Mouse (Mus musculus): Measurements from ENCODE around the gene H2-Oa. TPM values are rescaled to one million over a fixed set of nuclear protein-coding genes. Genes with fewer than 3 reads are reported as not detected.

Gene H2-Oa
- polyA plus RNA-seq, 1 experiment from 2014 or later = 0.82 TPM

DNA sequence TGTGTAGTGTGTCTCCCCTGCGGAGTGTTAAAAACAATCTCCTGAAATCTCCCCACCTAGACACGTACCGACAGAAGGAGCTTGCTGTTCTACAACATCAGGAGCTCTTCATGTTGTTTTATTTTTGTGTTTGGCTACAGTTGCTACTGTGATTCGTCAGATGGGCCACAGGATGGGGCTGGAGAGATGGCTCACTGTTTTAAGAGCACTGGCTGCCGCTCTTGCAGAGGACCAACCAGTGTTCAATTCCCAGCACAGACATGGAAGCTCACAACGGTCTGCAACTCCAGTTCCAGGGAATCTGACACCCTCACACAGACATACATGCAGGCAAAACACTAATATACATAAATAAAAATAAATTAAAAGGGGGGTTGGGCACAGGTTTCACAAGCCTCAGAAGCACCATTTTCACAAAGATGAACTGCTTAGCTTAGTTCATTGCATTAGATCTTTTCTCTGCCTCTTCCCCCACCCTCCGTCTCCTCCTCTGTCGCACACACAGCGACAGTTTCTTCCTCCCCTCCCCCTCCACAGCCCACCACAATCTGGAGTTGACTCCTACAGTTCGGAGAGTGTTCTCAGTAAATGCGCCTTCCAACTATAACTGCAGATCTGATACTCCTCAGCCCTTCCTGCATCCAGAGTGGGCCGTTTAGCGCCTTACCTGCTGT is 36.3 kb downstream of the H2-Oa start:
- H3K27ac ChIP-seq = no peak overlapping the region
- no peak for DNase-seq (ENCODE audit: low spot score)
- no peaks in the 10 kb centered on the region for H3K9me3 ChIP-seq
- WGBS = 22% methylated on average over 13 of the region's 13 CpGs
- peaks cover 17% of the 10 kb centered on the region for H3K27me3 ChIP-seq (ENCODE audit: insufficient read depth, poor library complexity, severe bottlenecking)
- peaks cover 7% of the 10 kb centered on the region; the same call in 1 of the 2 replicates for H3K36me3 ChIP-seq
- H3K4me1 ChIP-seq (replicated peaks) = peaks cover 37% of the 10 kb centered on the region
- peak overlapping the region; percentile 32 for H3K4me3 ChIP-seq

DNA sequence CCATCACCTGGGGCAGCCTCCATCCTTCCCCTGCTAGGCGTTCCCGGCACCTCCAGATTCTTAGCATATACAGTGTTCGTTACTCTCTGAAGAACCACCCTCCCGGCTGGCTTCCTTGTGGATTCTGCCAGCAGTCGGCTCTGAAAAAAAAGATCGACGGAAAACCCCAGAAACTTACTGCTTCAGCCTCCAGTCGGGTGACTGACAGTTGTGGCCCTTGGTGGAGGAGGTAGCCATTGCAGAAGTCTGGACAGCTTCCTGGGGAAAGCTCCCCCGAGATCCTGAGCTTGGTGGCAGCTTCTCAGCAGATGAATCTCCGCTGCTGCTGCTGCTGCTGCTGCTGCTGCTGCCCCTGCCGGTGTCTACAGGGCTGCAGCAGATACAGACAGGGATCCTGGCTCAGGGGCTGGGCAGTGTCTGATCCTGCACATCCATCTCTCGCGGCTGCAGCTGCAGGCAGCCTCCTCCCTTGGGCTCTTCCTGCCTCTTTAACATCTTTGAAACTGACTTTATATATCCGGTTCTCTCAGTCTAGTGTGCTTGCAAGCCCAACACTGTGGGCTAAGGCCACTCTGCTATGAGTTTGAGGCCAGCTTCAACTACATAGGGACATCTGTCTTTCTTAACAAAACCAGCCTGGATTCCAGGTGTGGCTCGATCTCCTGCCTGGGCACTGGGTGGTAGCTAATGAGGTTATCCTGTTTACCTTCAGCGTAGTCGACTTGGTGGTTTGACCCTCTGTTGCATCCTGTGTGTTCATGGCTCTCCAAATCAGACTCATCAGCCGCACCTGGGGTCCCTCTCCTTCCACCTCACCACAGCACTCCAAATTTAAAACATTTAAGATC is 37.0 kb downstream of the H2-Oa start:
- H3K36me3 ChIP-seq = peaks cover 7% of the 10 kb centered on the region; the same call in 1 of the 2 replicates
- H3K4me3 ChIP-seq = peak overlapping the region; percentile 32
- H3K4me1 ChIP-seq (replicated peaks) = peaks cover 29% of the 10 kb centered on the region
- peaks cover 17% of the 10 kb centered on the region for H3K27me3 ChIP-seq (ENCODE audit: insufficient read depth, poor library complexity, severe bottlenecking)
- 23% methylated on average over 18 of the region's 18 CpGs for WGBS
- no peak overlapping the region for H3K27ac ChIP-seq
- H3K9me3 ChIP-seq = no peaks in the 10 kb centered on the region
- no peak for DNase-seq (ENCODE audit: low spot score)

DNA sequence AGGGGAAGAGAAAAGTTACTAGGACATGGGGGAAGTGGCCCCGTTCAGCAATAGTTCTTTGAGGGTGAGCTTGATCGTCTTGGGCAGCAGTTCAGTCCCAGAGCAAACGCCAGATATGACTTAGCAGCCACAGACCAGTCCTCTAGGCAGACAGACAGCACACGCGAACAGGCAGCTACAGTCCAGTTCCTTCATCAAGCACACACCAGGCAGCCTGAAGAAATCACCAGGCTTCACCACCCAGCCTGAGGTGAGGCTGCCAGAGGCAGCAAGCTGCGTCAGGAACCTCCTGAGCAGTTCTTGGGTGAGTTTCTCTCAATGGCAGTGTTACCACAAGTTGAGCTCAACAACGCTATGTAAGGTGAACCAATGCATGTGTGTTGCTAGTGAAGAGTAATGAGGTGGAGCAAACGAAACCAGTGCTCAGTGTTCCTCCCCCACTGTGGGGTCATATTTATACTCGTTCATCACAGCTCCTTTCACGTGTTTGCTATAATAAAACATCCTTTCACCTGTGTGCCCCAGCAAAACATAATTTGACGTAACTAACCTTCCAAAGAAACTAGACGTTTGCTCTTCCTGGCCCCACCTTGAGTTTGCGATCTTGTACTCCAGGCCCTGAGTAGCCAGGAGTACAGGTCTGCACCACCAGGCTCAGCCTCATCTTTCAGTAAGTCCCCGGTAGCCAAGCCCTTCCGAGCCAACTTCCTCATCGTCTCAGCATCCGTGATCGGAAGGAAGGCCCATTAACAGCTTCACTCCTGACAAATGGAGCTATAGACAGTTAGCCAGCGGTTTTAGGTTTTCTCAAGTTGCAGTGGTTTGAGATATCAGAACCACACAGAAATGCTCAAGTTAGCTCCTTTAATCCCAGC is 38.2 kb downstream of the H2-Oa start:
- H3K36me3 ChIP-seq = peaks cover 7% of the 10 kb centered on the region; the same call in 1 of the 2 replicates
- no peak for DNase-seq (ENCODE audit: low spot score)
- H3K9me3 ChIP-seq = no peaks in the 10 kb centered on the region
- H3K4me3 ChIP-seq = no peak overlapping the region
- H3K4me1 ChIP-seq (replicated peaks) = peaks cover 26% of the 10 kb centered on the region
- H3K27ac ChIP-seq = no peak overlapping the region
- WGBS = 85% methylated on average over 19 of the region's 19 CpGs
- peaks cover 17% of the 10 kb centered on the region for H3K27me3 ChIP-seq (ENCODE audit: insufficient read depth, poor library complexity, severe bottlenecking)

DNA sequence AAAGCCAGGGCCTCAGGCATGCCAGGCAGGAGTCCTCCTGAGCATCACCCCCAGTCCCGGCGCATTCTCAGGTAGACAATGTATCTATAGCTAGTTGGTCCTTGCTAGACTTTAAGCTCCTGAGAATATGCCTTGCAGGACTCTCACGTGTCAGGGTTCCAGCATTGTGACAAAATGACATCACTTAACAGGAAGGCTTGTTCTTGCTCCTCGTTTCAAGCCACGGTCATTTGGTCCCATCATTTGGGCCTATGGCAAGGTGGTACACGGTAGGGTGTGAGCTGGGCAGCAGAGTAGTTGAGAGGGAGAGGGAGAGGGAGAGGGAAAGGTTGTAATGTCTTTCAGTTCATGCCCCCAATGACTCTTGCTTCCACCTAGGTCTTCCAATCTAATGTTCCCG is 39.8 kb downstream of the H2-Oa start:
- Histone ChIP-seq H3K4me3 (no peak overlapping the region), H3K9me3 (no peaks in the 10 kb centered on the region), H3K27ac (no peak overlapping the region), H3K27me3 (ENCODE audit: insufficient read depth, poor library complexity, severe bottlenecking) (peaks cover 31% of the 10 kb centered on the region), H3K4me1 (replicated peaks) (peaks cover 30% of the 10 kb centered on the region), H3K36me3 (no peaks in the 10 kb centered on the region)
- 76% methylated on average over 7 of the region's 7 CpGs for WGBS
- no peak for DNase-seq (ENCODE audit: low spot score)

DNA sequence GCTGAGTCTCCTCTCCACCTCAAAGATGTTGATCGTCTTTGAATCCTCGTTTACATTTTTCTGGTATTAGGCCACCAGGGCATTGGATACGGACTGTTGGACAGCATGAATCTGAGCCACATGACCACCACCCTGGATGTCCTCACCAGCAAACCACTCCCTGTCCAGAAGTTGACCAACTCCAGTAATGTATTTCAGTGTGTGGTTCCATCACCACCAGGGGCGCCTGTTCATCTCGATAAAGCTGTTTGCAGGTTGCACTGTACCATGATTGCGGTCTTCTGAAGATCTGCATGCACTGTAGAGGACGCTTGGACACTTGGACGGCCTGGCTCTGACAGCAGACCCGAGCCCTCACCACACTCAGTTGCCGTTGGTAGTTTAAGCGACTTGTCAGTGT is 41.1 kb downstream of the H2-Oa start:
- Histone ChIP-seq H3K9me3 (no peaks in the 10 kb centered on the region), H3K4me3 (no peak overlapping the region), H3K27me3 (ENCODE audit: insufficient read depth, poor library complexity, severe bottlenecking) (peaks cover 37% of the 10 kb centered on the region), H3K4me1 (replicated peaks) (peaks cover 21% of the 10 kb centered on the region), H3K36me3 (no peaks in the 10 kb centered on the region), H3K27ac (no peak overlapping the region)
- DNase-seq (ENCODE audit: low spot score) = no peak
- WGBS = 86% methylated on average over 11 of the region's 11 CpGs

DNA sequence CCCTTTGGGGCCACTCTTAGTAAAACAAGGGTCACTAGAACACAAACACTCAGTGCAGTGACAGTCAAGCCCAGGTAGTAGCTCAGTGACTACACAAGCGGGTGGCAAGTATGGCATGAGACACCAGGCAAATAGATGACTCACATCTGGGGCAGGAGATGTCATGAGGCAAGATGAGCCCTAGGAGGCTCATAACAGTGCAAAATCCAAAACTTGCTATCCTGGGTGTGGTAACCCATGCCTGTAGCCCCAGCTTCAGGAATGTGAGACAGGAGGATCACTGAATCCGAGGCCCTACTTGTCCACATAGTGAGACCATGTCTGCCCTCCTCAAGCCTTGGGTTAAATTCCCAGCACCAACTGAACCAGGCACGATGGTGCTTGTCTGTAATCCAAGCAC is 42.3 kb downstream of the H2-Oa start:
- no peak overlapping the region for H3K4me3 ChIP-seq
- H3K9me3 ChIP-seq = no peaks in the 10 kb centered on the region
- DNase-seq (ENCODE audit: low spot score) = no peak
- H3K27ac ChIP-seq = no peak overlapping the region
- peaks cover 20% of the 10 kb centered on the region for H3K4me1 ChIP-seq (replicated peaks)
- H3K36me3 ChIP-seq = no peaks in the 10 kb centered on the region
- peaks cover 39% of the 10 kb centered on the region for H3K27me3 ChIP-seq (ENCODE audit: insufficient read depth, poor library complexity, severe bottlenecking)
- WGBS = 87% methylated on average over 3 of the region's 3 CpGs

DNA sequence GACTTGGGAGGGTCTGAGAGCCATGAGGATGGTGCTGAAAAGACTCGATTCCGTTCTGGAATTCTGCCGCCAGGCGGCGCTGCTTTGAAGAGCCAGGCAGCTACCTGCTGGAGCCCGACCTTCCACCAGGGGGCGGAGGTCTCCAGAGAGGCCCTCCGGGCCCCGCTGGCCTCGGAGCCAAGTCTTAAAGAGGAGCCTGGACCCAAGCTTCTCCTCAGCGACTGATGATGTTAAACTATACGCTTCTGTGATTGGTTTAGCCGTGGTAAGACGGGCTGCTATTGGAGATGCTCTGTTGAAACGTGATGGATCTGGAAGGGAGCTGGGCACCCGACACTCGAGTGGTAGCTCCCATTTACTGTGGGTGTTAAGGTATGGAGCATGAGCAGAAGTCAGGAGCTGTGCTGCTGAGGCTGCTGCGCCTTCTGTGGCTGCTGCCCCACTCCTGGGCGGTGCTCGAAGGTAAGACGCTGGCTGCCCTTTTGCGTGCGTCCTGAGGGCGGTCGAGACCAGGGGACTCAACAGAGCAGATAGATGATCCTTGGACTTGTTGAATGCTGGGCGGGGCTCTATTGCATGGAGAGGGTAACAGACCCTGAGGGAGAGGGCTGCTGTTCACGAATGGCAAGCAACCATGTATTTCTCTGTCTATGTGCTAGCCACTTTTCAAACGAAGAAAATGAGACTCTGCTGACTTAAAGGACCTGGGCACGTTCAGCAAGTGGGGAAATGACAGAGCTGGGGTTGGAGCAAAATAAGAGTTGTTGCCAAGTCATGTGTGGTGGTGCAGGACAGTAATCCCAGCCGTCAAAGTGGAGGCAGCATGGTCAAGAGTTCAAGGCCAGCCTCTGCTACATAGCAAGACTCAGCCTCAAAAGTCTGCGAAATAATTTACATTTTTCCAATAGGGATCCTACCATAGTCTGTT is 43.4 kb downstream of the H2-Oa start:
- 7% methylated on average over 31 of the region's 31 CpGs for WGBS
- Histone ChIP-seq H3K27me3 (ENCODE audit: insufficient read depth, poor library complexity, severe bottlenecking) (peaks cover 51% of the 10 kb centered on the region), H3K4me3 (peak overlapping the region; percentile 54), H3K9me3 (no peaks in the 10 kb centered on the region), H3K36me3 (no peaks in the 10 kb centered on the region), H3K27ac (peak overlapping the region; percentile 42; the same call in 1 of the 2 replicates), H3K4me1 (replicated peaks) (peaks cover 30% of the 10 kb centered on the region)
- DNase-seq (ENCODE audit: low spot score) = peak; percentile 97

DNA sequence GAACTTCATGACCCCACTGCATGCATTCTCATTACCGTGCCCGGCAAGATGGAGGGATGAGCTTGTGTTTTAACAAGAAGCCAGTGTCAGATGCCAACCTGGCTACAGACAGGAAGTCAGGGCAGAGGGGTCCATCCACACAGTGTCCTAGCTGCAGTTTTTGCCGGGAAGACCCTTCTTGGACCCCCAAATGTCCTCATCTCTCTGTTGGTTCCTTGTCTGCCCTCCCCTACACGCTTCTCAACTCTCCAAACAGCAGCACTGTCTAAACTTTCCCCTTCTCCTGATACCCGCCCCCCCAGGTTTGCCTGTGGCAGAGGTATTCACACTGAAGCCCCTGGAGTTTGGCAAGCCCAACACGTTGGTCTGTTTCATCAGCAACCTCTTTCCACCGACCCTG is 45.5 kb downstream of the H2-Oa start:
- peaks cover 61% of the 10 kb centered on the region for H3K27me3 ChIP-seq (ENCODE audit: insufficient read depth, poor library complexity, severe bottlenecking)
- no peak for DNase-seq (ENCODE audit: low spot score)
- 72% methylated on average over 7 of the region's 7 CpGs for WGBS

DNA sequence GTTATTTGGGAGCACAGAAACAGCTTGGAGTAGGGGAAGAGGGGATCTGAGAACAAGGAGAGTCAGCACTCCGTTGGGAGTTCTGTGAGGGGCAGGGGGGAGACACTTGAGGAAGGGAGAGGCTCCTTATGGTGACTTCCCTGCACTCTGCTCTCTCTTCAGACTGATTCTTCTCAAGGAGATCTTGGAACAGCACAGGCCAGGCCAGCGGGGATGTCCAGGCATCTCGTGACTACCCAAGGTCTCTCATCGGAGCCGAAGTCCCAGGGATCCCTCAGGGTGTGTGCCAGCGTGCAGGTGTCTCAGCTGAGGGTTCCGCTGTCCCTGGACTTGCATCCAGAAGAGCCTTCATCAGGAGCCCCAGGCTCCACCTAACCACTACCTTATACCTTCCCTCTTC is 46.5 kb downstream of the H2-Oa start:
- Histone ChIP-seq H3K4me1 (replicated peaks) (peaks cover 44% of the 10 kb centered on the region), H3K27ac (no peak overlapping the region), H3K27me3 (ENCODE audit: insufficient read depth, poor library complexity, severe bottlenecking) (peaks cover 61% of the 10 kb centered on the region), H3K9me3 (no peaks in the 10 kb centered on the region), H3K36me3 (no peaks in the 10 kb centered on the region), H3K4me3 (peak overlapping the region; percentile 49; the same call in 1 of the 2 replicates)
- WGBS = 70% methylated on average over 7 of the region's 7 CpGs
- DNase-seq (ENCODE audit: low spot score) = no peak

More for the DNA sequence above, 45.5 kb downstream of the H2-Oa start:
- Histone ChIP-seq H3K36me3 (no peaks in the 10 kb centered on the region), H3K4me3 (no peak overlapping the region), H3K9me3 (no peaks in the 10 kb centered on the region), H3K27ac (no peak overlapping the region), H3K4me1 (replicated peaks) (peaks cover 34% of the 10 kb centered on the region)

DNA sequence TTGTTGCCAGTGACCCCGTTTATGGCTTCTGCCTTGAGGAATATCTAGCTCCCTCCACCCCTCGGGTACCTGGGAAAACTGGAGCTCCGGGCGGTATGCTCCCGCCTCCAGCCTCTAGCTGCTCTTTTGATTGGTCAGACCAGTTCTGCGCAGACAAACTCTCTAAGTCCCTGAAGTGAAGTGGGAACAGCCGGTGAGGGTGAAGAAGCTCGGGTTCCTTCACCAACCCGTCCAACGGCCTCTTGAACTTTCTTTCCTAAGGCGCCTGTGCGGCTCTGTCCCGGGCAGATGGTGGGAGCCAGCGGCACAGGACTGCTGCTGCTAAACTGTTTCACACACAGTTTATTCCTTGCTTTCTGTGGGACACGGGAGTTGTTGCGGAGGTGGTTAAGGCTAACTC is 47.3 kb downstream of the H2-Oa start:
- Histone ChIP-seq H3K36me3 (no peaks in the 10 kb centered on the region), H3K9me3 (no peaks in the 10 kb centered on the region), H3K27ac (no peak overlapping the region), H3K4me3 (peak overlapping the region; percentile 49), H3K4me1 (replicated peaks) (peaks cover 44% of the 10 kb centered on the region), H3K27me3 (ENCODE audit: insufficient read depth, poor library complexity, severe bottlenecking) (peaks cover 61% of the 10 kb centered on the region)
- WGBS = 1% methylated on average over 16 of the region's 16 CpGs
- peak; percentile 56 for DNase-seq (ENCODE audit: low spot score)

DNA sequence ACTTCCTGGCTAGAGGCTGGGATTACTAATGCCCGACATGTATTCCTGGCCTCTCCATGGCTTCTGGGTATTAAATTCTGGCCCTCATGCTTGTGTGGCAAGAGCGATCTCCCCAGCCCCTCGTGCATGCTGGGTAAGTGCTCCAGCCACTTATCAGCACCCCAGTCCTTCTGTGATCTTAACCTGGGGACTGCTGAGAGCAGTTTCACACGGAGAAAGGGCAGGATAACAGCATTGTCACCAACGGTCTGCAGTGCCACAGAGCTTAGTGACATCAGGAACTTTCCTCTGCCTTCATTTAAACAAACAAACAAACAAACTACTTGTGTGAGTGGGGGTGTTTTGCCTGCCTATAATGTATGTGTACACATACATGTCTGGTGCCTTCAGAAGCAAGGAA is 48.1 kb downstream of the H2-Oa start:
- H3K27me3 ChIP-seq (ENCODE audit: insufficient read depth, poor library complexity, severe bottlenecking) = peaks cover 61% of the 10 kb centered on the region
- DNase-seq (ENCODE audit: low spot score) = no peak
- WGBS = 15% methylated on average over 5 of the region's 5 CpGs
- no peak overlapping the region for H3K27ac ChIP-seq
- H3K9me3 ChIP-seq = no peaks in the 10 kb centered on the region
- no peaks in the 10 kb centered on the region for H3K36me3 ChIP-seq
- H3K4me1 ChIP-seq (replicated peaks) = peaks cover 44% of the 10 kb centered on the region
- peak overlapping the region; percentile 49; the same call in 1 of the 2 replicates for H3K4me3 ChIP-seq

DNA sequence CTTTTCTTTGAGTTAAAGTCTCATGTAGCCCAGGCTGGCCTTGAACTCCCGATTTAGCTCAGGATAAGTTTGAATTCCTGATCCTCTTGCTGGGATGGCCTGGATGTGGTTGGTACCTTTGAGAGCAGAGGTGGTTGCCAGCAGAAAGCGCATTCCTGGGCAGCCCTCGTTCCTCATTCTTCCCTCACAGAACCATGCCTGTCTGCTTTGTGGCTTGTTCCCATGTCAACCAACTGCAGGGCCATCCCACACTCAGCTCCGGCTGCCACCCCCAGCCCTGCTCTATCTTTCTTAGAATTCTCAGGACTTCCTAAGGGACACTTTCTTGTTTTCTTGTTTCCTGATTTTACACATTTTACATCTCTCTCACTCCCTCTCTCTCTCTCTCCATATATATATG is 49.3 kb downstream of the H2-Oa start:
- DNase-seq (ENCODE audit: low spot score) = no peak
- peaks cover 51% of the 10 kb centered on the region for H3K27me3 ChIP-seq (ENCODE audit: insufficient read depth, poor library complexity, severe bottlenecking)

More for the DNA sequence above, 49.3 kb downstream of the H2-Oa start:
- Histone ChIP-seq H3K27ac (no peak overlapping the region), H3K9me3 (no peaks in the 10 kb centered on the region), H3K4me1 (replicated peaks) (peaks cover 37% of the 10 kb centered on the region), H3K4me3 (no peak overlapping the region), H3K36me3 (no peaks in the 10 kb centered on the region)
- WGBS = 53% methylated on average over 4 of the region's 4 CpGs
